Mouse (Mus musculus): ENCODE measurements around the gene Gm32742.

- TF ChIP-seq CTCF (IDR thresholded peaks at IDR 0.05; ENCODE audit: extremely low read depth, insufficient read length, insufficient replicate concordance, low read depth, low read length) (no peak), POLR2A (IDR thresholded peaks at IDR 0.05; ENCODE audit: low read depth, low read length) (no peak)
Measured at GRCm38 (mm10) chr9:51167954-51168353, 2.6 kb upstream of the Gm32742 start.

Measured in small intestine, adult 2 months (tissue).